Mouse (Mus musculus) right cerebral cortex, adult 2 months (tissue): Measurements from ENCODE around the gene Lrrc4c.

ENCODE experiments used
- DNase-seq, 2 experiments: peaks; one replicate each; pipeline ENCODE4 v3.0.0; 2021 to 2022; ENCODE audit warnings: low spot score in 2 of 2

The Lrrc4c gene

DNA sequence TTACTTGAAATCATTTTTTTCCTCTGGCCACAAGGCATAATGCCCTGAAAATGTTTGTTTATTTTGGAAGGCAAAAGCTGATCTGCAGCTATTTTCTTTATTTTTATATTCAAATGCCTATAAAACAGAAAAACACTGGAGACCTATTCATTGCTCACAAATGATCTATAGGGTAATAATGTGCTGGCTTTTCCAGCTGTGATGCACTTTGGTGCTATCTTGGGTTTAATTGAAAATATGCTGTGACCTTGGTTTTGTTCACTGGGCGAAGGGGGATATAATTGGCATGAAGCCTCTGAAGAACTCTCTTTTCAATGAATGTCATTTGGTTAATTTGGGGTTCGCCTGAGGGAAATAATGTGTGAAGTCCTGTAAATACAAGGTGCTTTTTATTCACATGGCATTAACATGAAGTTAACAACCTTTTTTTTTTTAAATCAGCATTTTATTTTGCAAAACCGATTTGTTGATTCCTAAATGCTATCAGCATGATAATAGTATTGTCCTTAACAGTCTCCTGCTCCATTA lies 1286.8 kb downstream of the Lrrc4c start:
- DNase-seq = no peak

DNA sequence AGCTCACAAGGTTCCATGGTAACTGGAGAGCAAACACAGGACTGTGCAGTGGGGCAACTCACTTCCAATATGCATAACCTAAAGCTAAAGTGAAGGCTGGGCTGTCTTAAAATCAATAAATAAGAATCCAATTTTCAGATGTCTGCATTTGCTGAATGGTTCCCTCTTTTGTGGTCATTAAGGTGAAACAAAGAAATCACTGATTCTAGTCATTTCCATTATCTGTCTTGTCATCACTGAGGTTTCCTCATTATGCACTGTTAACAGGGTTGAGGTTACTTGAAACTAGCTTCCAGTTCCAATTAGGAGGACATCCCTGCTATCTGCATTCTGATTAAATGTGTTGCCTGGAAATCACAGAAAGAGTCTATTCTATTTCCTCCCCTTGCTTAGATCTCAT lies 1291.5 kb downstream of the Lrrc4c start:
- no peak for DNase-seq

DNA sequence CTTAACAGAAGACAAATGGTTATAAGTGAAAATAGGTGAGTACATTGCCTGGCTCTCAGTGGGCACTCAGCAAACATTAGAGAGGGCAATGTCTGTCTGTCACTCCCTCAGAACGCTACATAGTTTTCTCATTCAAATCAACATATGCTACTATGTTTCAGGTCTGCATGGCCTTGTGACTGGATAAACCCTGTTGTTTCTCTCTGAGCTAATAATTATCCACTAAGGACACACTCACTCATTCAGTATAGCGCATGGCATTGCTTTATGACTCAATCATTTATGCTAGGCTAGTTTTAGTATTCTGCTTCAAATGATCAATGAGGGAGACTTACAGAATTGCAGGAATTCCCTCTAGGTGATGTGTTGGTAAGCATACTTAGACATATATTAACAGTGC lies 1292.6 kb downstream of the Lrrc4c start:
- no peak for DNase-seq

- DNase-seq = no peak
Measured at GRCm38 (mm10) chr2:97614724-97615123, 1296.8 kb downstream of the Lrrc4c start.

- no peak for DNase-seq
Measured at GRCm38 (mm10) chr2:97618589-97618988, 1300.6 kb downstream of the Lrrc4c start.

- DNase-seq = no peak
Measured at GRCm38 (mm10) chr2:97639941-97640340, 1322.0 kb downstream of the Lrrc4c start.

GRCm38 (mm10) chr2:97641661-97642060 lies 1323.7 kb downstream of the Lrrc4c start:
- no peak for DNase-seq

GRCm38 (mm10) chr2:97652711-97653110 lies 1334.7 kb downstream of the Lrrc4c start:
- no peak for DNase-seq
